Mouse (Mus musculus) stomach, embryonic 15.5 days (tissue): ENCODE data around the gene Gna12. TPM values are rescaled to one million over a fixed set of nuclear protein-coding genes. Genes with fewer than 3 reads are reported as not detected.

ENCODE experiments used
- ATAC-seq: fragments of 200-750 bp; cut with Nextera tagmentation; 2 replicates; pipeline ENCODE4 v1.8.0; 2017; ENCODE audit warnings: low read depth, moderate number of reproducible peaks, moderate TSS enrichment; ENCODE audit not compliant: insufficient read depth, low FRiP score
- H3K27ac ChIP-seq: fragments of 300-500 bp; sonication (generic); 2 replicates; pipeline ENCODE4 v1.5.1; 2015; ENCODE audit warnings: mild to moderate bottlenecking, inconsistent platforms
- H3K27me3 ChIP-seq: fragments of 300-500 bp; sonication (generic); replicated peaks from 2 replicates; pipeline ENCODE4 v1.6.1; 2015; ENCODE audit warnings: inconsistent platforms
- H3K36me3 ChIP-seq: fragments of 300-500 bp; sonication (generic); 2 replicates; pipeline ENCODE4 v1.6.1; 2015; ENCODE audit warnings: inconsistent platforms
- H3K4me1 ChIP-seq: fragments of 300-500 bp; sonication (generic); 2 replicates; pipeline ENCODE4 v1.6.1; 2015; ENCODE audit warnings: inconsistent platforms
- H3K4me2 ChIP-seq: fragments of 300-500 bp; sonication (generic); 2 replicates; pipeline ENCODE4 v1.6.1; 2015; ENCODE audit warnings: mild to moderate bottlenecking, inconsistent platforms
- H3K4me3 ChIP-seq: fragments of 300-500 bp; sonication (generic); replicated peaks from 2 replicates; pipeline ENCODE4 v1.5.1; 2015; ENCODE audit warnings: inconsistent platforms
- H3K9ac ChIP-seq: fragments of 300-500 bp; sonication (generic); 2 replicates; pipeline ENCODE4 v1.6.1; 2015; ENCODE audit warnings: inconsistent platforms
- H3K9me3 ChIP-seq: fragments of 300-500 bp; sonication (generic); 2 replicates; pipeline ENCODE4 v1.6.1; 2016; ENCODE audit warnings: inconsistent platforms
- WGBS: fragments of 180-500 bp; shearing (Covaris S2); methylation state at CpG from one replicate; pipeline ENCODE4 v1.1.7; 2015; 5-methylcytosine and 5-hydroxymethylcytosine counted together
- polyA plus RNA-seq: library from polyadenylated mRNA; unstranded; fragments of >200 nt; fragmentation: Nextera tagmentation; extraction: Ambion mirVana; gene quantifications from 2 replicates; pipeline ENCODE4 v1.2.1, GENCODE M21; 2015

The Gna12 gene
- 49.5 and 50.1 TPM in 2 replicates for polyA plus RNA-seq

- H3K27ac ChIP-seq: peak within 1 kb of the TSS; percentile 81
- no peaks in the 10 kb centered on the region for H3K36me3 ChIP-seq
- peak within 1 kb of the TSS; percentile 65 for H3K9ac ChIP-seq
- WGBS: under 1% methylated on average over 44 of the region's 49 CpGs
- H3K4me2 ChIP-seq: peak within 1 kb of the TSS; percentile 91
- peak within 1 kb of the TSS; percentile 68 for H3K4me3 ChIP-seq
- ATAC-seq: peak; percentile 97
- H3K4me1 ChIP-seq: peaks cover 22% of the 10 kb centered on the region
- H3K9me3 ChIP-seq: no peaks in the 10 kb centered on the region
- H3K27me3 ChIP-seq: no peaks in the 10 kb centered on the region
Observed at GRCm38 (mm10) chr5:140830314-140831063, at the start of gene Gna12. Gene Gna12, minus strand, starts transcription at chr5:140830431.

GRCm38 (mm10) chr5:140878644-140879043 is 48.4 kb upstream of the Gna12 start:
- Histone ChIP-seq H3K4me3 (no peak overlapping the region), H3K27me3 (no peaks in the 10 kb centered on the region), H3K9me3 (no peaks in the 10 kb centered on the region), H3K36me3 (no peaks in the 10 kb centered on the region), H3K4me2 (no peak overlapping the region), H3K27ac (no peak overlapping the region), H3K9ac (no peak overlapping the region), H3K4me1 (no peaks in the 10 kb centered on the region)
- no peak for ATAC-seq
- WGBS: 70% methylated on average over 6 of the region's 6 CpGs

GRCm38 (mm10) chr5:140873736-140874307 is 43.6 kb upstream of the Gna12 start:
- ATAC-seq: no peak
- peak overlapping the region; percentile 41; the same call in 1 of the 2 replicates for H3K4me2 ChIP-seq
- no peak overlapping the region for H3K4me3 ChIP-seq
- H3K27ac ChIP-seq: peak overlapping the region; percentile 77
- H3K9ac ChIP-seq: no peak overlapping the region
- peaks cover 29% of the 10 kb centered on the region for H3K4me1 ChIP-seq
- no peaks in the 10 kb centered on the region for H3K9me3 ChIP-seq
- no peaks in the 10 kb centered on the region for H3K36me3 ChIP-seq
- H3K27me3 ChIP-seq: no peaks in the 10 kb centered on the region
- WGBS: 61% methylated on average over 6 of the region's 6 CpGs

GRCm38 (mm10) chr5:140873039-140873551 is 42.9 kb upstream of the Gna12 start:
- Histone ChIP-seq H3K9ac (no peak overlapping the region), H3K9me3 (no peaks in the 10 kb centered on the region), H3K4me2 (peak overlapping the region; percentile 41), H3K36me3 (no peaks in the 10 kb centered on the region), H3K27me3 (no peaks in the 10 kb centered on the region), H3K27ac (peak overlapping the region; percentile 77), H3K4me3 (0 out of 2 replicates have a peak overlapping the region, but pooled peaks have one; percentile 0), H3K4me1 (peaks cover 29% of the 10 kb centered on the region)
- 8% methylated on average over 18 of the region's 18 CpGs for WGBS
- peak; percentile 50; the same call in 1 of the 2 replicates for ATAC-seq

GRCm38 (mm10) chr5:140872532-140873038 is 42.4 kb upstream of the Gna12 start:
- Histone ChIP-seq H3K4me2 (peak overlapping the region; percentile 41), H3K9ac (no peak overlapping the region), H3K27ac (peak overlapping the region; percentile 77), H3K27me3 (no peaks in the 10 kb centered on the region), H3K9me3 (no peaks in the 10 kb centered on the region), H3K4me1 (peaks cover 29% of the 10 kb centered on the region), H3K4me3 (0 out of 2 replicates have a peak overlapping the region, but pooled peaks have one; percentile 0), H3K36me3 (no peaks in the 10 kb centered on the region)
- peak; percentile 65 for ATAC-seq
- 13% methylated on average over 11 of the region's 11 CpGs for WGBS

- Histone ChIP-seq H3K4me2 (no peak overlapping the region), H3K9me3 (no peaks in the 10 kb centered on the region), H3K27me3 (no peaks in the 10 kb centered on the region), H3K9ac (no peak overlapping the region), H3K4me1 (peaks cover 29% of the 10 kb centered on the region), H3K36me3 (no peaks in the 10 kb centered on the region), H3K4me3 (no peak overlapping the region), H3K27ac (no peak overlapping the region)
- WGBS: 55% methylated on average over 6 of the region's 6 CpGs
- no peak for ATAC-seq
Observed at GRCm38 (mm10) chr5:140871241-140871640, 41.0 kb upstream of the Gna12 start.

- Histone ChIP-seq H3K4me3 (no peak overlapping the region), H3K4me2 (no peak overlapping the region), H3K36me3 (no peaks in the 10 kb centered on the region), H3K27ac (no peak overlapping the region), H3K9ac (no peak overlapping the region), H3K4me1 (peaks cover 29% of the 10 kb centered on the region), H3K27me3 (no peaks in the 10 kb centered on the region), H3K9me3 (no peaks in the 10 kb centered on the region)
- ATAC-seq: no peak
- 62% methylated on average over 2 of the region's 2 CpGs for WGBS
Observed at GRCm38 (mm10) chr5:140869034-140869433, 38.8 kb upstream of the Gna12 start.

- Histone ChIP-seq H3K4me2 (no peak overlapping the region), H3K4me1 (no peaks in the 10 kb centered on the region), H3K9me3 (no peaks in the 10 kb centered on the region), H3K36me3 (no peaks in the 10 kb centered on the region), H3K4me3 (no peak overlapping the region), H3K27me3 (no peaks in the 10 kb centered on the region), H3K27ac (no peak overlapping the region), H3K9ac (no peak overlapping the region)
- no peak for ATAC-seq
- WGBS: 85% methylated on average over 5 of the region's 5 CpGs
Observed at GRCm38 (mm10) chr5:140859730-140860129, 29.5 kb upstream of the Gna12 start.

- H3K4me3 ChIP-seq: no peak overlapping the region
- no peak overlapping the region for H3K27ac ChIP-seq
- no peaks in the 10 kb centered on the region for H3K27me3 ChIP-seq
- no peaks in the 10 kb centered on the region for H3K9me3 ChIP-seq
- no peaks in the 10 kb centered on the region for H3K36me3 ChIP-seq
- no peak for ATAC-seq
- H3K9ac ChIP-seq: no peak overlapping the region
- no peaks in the 10 kb centered on the region for H3K4me1 ChIP-seq
- H3K4me2 ChIP-seq: no peak overlapping the region
- WGBS: 88% methylated on average over 3 of the region's 3 CpGs
Observed at GRCm38 (mm10) chr5:140858335-140858734, 28.1 kb upstream of the Gna12 start.

- no peaks in the 10 kb centered on the region for H3K36me3 ChIP-seq
- no peaks in the 10 kb centered on the region for H3K27me3 ChIP-seq
- H3K9me3 ChIP-seq: no peaks in the 10 kb centered on the region
- no peak overlapping the region for H3K4me2 ChIP-seq
- no peak for ATAC-seq
- H3K4me1 ChIP-seq: no peaks in the 10 kb centered on the region
- no peak overlapping the region for H3K9ac ChIP-seq
- H3K4me3 ChIP-seq: no peak overlapping the region
- no peak overlapping the region for H3K27ac ChIP-seq
- WGBS: 56% methylated on average over 8 of the region's 8 CpGs
Observed at GRCm38 (mm10) chr5:140857432-140858154, 27.4 kb upstream of the Gna12 start.

- H3K36me3 ChIP-seq: no peaks in the 10 kb centered on the region
- no peak overlapping the region for H3K27ac ChIP-seq
- no peaks in the 10 kb centered on the region for H3K9me3 ChIP-seq
- no peaks in the 10 kb centered on the region for H3K4me1 ChIP-seq
- H3K9ac ChIP-seq: no peak overlapping the region
- H3K4me3 ChIP-seq: no peak overlapping the region
- H3K4me2 ChIP-seq: no peak overlapping the region
- no peak for ATAC-seq
- 55% methylated on average over 11 of the region's 11 CpGs for WGBS
- no peaks in the 10 kb centered on the region for H3K27me3 ChIP-seq
Observed at GRCm38 (mm10) chr5:140855909-140856530, 25.8 kb upstream of the Gna12 start.
